Mouse (Mus musculus): ENCODE measurements around the gene Iars2. TPM values are rescaled to one million over a fixed set of nuclear protein-coding genes. Genes with fewer than 3 reads are reported as not detected.

Iars2 gene
- polyA plus RNA-seq, 1 experiment from 2014 or later, result 21.1 TPM

- Histone ChIP-seq H3K4me3 (no peak overlapping the region), H3K4me1 (replicated peaks) (no peaks in the 10 kb centered on the region), H3K36me3 (peaks cover 96% of the 10 kb centered on the region), H3K27ac (no peak overlapping the region), H3K9me3 (no peaks in the 10 kb centered on the region), H3K27me3 (ENCODE audit: insufficient read depth, poor library complexity, severe bottlenecking) (no peaks in the 10 kb centered on the region)
- no peak for DNase-seq (ENCODE audit: low spot score)
- WGBS, result 92% methylated on average over 12 of the region's 12 CpGs
Measured at GRCm38 (mm10) chr1:185352151-185352550, 23.0 kb upstream of the Iars2 start.

- 95% methylated on average over 4 of the region's 4 CpGs for WGBS
- no peak for DNase-seq (ENCODE audit: low spot score)
- H3K9me3 ChIP-seq, result no peaks in the 10 kb centered on the region
- H3K4me3 ChIP-seq, result no peak overlapping the region
- no peaks in the 10 kb centered on the region for H3K27me3 ChIP-seq (ENCODE audit: insufficient read depth, poor library complexity, severe bottlenecking)
- H3K4me1 ChIP-seq (replicated peaks), result no peaks in the 10 kb centered on the region
- no peak overlapping the region for H3K27ac ChIP-seq
- H3K36me3 ChIP-seq, result peaks cover 97% of the 10 kb centered on the region
Measured at GRCm38 (mm10) chr1:185350611-185351010, 21.4 kb upstream of the Iars2 start.

DNA sequence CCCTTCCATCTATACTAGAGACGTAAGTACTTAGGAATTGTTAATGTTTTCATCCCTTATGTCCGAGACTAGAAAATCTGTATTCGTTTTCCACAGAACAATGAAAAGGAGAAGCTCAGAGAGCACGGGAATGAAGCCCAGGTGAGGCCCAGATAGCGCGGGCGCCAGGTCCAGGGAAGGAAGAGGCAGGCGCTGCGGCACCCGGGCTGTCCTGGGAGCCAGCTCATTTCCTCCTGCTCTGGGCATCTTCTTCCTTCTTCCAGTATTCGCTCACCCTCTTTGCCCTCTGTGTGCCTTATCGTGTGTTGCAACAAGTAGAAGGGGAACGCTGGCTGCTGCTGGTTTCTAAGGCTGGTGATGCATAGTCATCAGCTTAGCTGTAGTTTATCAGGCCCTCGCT, 20.5 kb upstream of the Iars2 start:
- peaks cover 97% of the 10 kb centered on the region for H3K36me3 ChIP-seq
- no peaks in the 10 kb centered on the region for H3K27me3 ChIP-seq (ENCODE audit: insufficient read depth, poor library complexity, severe bottlenecking)
- DNase-seq (ENCODE audit: low spot score), result no peak
- no peak overlapping the region for H3K4me3 ChIP-seq
- no peaks in the 10 kb centered on the region for H3K4me1 ChIP-seq (replicated peaks)
- no peaks in the 10 kb centered on the region for H3K9me3 ChIP-seq
- WGBS, result 95% methylated on average over 14 of the region's 14 CpGs
- no peak overlapping the region for H3K27ac ChIP-seq

DNA sequence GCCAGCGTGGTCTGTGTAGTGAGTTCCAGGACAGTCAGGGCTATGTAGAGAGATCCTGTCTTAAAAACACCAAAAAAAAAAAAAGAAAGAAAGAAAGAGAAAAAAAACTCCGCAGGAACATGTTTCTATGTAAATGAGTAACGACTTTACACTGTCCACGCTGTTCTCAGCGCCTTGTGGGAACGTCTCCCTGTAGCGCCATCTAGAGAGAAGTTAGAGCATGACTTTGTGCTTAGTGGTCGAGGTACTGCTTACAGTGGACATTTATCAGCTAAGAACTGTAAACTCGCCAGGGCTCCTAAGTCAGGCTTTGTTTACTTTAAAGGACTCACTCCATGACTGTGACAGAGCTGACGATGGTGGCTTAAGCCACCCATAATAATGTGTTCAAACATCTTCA, 17.0 kb upstream of the Iars2 start:
- Histone ChIP-seq H3K9me3 (no peaks in the 10 kb centered on the region), H3K4me3 (no peak overlapping the region), H3K27me3 (ENCODE audit: insufficient read depth, poor library complexity, severe bottlenecking) (no peaks in the 10 kb centered on the region), H3K27ac (no peak overlapping the region), H3K4me1 (replicated peaks) (no peaks in the 10 kb centered on the region), H3K36me3 (peaks cover 100% of the 10 kb centered on the region)
- WGBS, result 77% methylated on average over 10 of the region's 10 CpGs
- DNase-seq (ENCODE audit: low spot score), result no peak

- H3K27ac ChIP-seq, result no peak overlapping the region
- H3K9me3 ChIP-seq, result no peaks in the 10 kb centered on the region
- no peaks in the 10 kb centered on the region for H3K4me1 ChIP-seq (replicated peaks)
- peaks cover 99% of the 10 kb centered on the region for H3K36me3 ChIP-seq
- no peak for DNase-seq (ENCODE audit: low spot score)
- H3K27me3 ChIP-seq (ENCODE audit: insufficient read depth, poor library complexity, severe bottlenecking), result no peaks in the 10 kb centered on the region
- H3K4me3 ChIP-seq, result no peak overlapping the region
- 83% methylated on average over 8 of the region's 8 CpGs for WGBS
Measured at GRCm38 (mm10) chr1:185343422-185343821, 14.2 kb upstream of the Iars2 start.

DNA sequence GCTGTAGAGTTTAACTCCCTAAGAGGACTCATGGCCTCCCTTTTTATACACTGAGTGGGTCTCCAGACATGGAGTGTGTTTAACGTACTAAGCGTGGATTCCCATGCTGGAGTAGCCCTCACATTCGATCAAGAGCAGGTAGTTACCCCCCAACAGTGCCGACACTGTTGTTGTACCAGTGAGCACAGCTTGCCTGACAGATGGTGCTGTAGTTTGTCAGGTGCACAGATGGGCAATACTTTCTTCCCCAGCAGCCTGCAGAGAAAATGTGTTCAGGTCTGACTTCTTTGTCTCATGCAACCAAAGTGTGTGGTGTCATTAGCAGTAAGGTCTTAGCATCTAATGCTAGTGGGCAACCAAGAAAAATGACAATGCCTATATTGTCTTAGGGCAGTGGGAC, 13.2 kb upstream of the Iars2 start:
- H3K4me1 ChIP-seq (replicated peaks), result no peaks in the 10 kb centered on the region
- WGBS, result 96% methylated on average over 4 of the region's 4 CpGs
- no peak for DNase-seq (ENCODE audit: low spot score)
- no peaks in the 10 kb centered on the region for H3K9me3 ChIP-seq
- no peak overlapping the region for H3K27ac ChIP-seq
- no peak overlapping the region for H3K4me3 ChIP-seq
- no peaks in the 10 kb centered on the region for H3K27me3 ChIP-seq (ENCODE audit: insufficient read depth, poor library complexity, severe bottlenecking)
- H3K36me3 ChIP-seq, result peaks cover 97% of the 10 kb centered on the region

GRCm38 (mm10) chr1:185336535-185336934, 7.3 kb upstream of the Iars2 start:
- no peaks in the 10 kb centered on the region for H3K27me3 ChIP-seq (ENCODE audit: insufficient read depth, poor library complexity, severe bottlenecking)
- H3K36me3 ChIP-seq, result peaks cover 51% of the 10 kb centered on the region
- H3K9me3 ChIP-seq, result no peaks in the 10 kb centered on the region
- no peak overlapping the region for H3K27ac ChIP-seq
- H3K4me1 ChIP-seq (replicated peaks), result peaks cover 29% of the 10 kb centered on the region
- no peak for DNase-seq (ENCODE audit: low spot score)
- no peak overlapping the region for H3K4me3 ChIP-seq
- WGBS, result 71% methylated on average over 3 of the region's 3 CpGs

DNA sequence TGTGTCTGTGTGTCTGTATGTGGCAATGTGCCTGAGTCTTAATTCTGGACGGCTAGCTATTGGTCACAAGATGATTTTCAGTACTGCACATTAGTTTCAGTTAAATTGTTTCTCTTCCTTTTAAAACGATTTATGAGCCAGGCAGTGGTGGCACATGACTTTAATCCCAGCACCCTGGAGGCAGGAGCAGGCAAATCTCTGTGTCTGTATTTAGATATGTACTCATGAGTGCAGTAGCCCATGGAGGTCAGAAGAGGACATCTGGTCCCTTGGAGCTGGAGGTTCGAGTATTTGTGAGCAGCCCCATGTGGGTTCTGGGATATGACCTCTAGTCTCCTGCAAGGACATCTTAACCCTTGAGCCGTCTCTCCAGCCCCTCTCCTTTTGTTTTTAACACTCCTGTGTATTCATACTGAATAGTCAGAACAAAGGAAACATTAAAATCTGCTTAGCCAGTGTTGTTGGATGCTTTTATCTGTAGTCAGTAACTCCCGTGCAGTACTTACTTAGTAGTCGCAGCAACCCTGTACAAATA, 6.1 kb upstream of the Iars2 start:
- no peak for DNase-seq (ENCODE audit: low spot score)
- no peaks in the 10 kb centered on the region for H3K9me3 ChIP-seq
- peaks cover 31% of the 10 kb centered on the region for H3K4me1 ChIP-seq (replicated peaks)
- no peak overlapping the region for H3K4me3 ChIP-seq
- peaks cover 39% of the 10 kb centered on the region for H3K36me3 ChIP-seq
- no peak overlapping the region for H3K27ac ChIP-seq
- H3K27me3 ChIP-seq (ENCODE audit: insufficient read depth, poor library complexity, severe bottlenecking), result no peaks in the 10 kb centered on the region
- WGBS, result 78% methylated on average over 6 of the region's 6 CpGs

GRCm38 (mm10) chr1:185334136-185334535, 4.9 kb upstream of the Iars2 start:
- 90% methylated on average over 4 of the region's 4 CpGs for WGBS
- peaks cover 40% of the 10 kb centered on the region for H3K4me1 ChIP-seq (replicated peaks)

DNA sequence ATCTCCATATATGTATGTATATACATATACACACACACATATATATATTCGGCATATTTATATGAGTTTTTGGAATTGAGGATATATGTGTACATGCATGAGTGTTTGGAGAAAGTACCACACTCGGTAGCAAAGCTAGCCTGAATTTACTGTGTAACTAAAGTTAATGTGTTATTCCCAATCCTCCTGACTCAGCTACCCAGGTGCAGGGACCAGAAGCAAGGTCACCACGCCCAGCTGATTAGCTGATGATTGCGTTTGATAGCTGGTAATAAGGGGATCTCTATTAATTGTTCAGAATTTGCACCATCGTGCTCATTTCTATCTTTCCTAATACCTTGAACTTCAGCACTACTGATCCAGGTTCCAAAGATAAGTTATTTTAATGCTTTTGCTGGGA, 4.5 kb upstream of the Iars2 start:
- Histone ChIP-seq H3K4me1 (replicated peaks) (peaks cover 45% of the 10 kb centered on the region), H3K9me3 (no peaks in the 10 kb centered on the region), H3K36me3 (peaks cover 23% of the 10 kb centered on the region), H3K27me3 (ENCODE audit: insufficient read depth, poor library complexity, severe bottlenecking) (no peaks in the 10 kb centered on the region), H3K4me3 (no peak overlapping the region), H3K27ac (no peak overlapping the region)
- 92% methylated on average over 5 of the region's 5 CpGs for WGBS
- DNase-seq (ENCODE audit: low spot score), result no peak

More at GRCm38 (mm10) chr1:185334136-185334535, 4.9 kb upstream of the Iars2 start:
- no peak for DNase-seq (ENCODE audit: low spot score)
- H3K4me3 ChIP-seq, result no peak overlapping the region
- H3K27ac ChIP-seq, result no peak overlapping the region
- no peaks in the 10 kb centered on the region for H3K27me3 ChIP-seq (ENCODE audit: insufficient read depth, poor library complexity, severe bottlenecking)
- no peaks in the 10 kb centered on the region for H3K9me3 ChIP-seq
- H3K36me3 ChIP-seq, result peaks cover 28% of the 10 kb centered on the region

DNA sequence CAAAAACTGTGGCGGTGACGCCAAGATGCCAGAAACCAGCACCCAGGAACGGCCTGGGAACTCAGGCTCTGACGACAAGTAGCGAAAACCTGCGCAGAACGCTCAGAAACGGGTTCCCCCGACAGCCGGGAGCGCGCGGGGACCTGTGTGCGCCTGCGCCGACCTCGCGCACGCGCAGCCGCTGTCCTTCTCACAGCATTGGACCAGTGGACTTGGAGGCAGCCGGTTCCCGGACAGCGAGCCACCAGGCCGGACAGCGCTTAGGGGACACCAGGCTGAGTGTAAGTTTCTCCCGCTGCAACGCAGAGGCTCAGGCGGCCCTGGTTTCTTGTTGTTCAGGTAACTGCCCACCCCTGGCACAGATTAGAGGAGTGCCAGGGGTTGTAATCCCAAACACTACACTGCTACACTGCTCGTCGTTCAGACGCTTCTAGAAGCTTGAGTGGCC, 2.8 kb upstream of the Iars2 start, which contains the start of gene Bpnt1:
Bpnt1 (plus strand) TSS at position 167 of the 448 bp plus-strand sequence.
- H3K27ac ChIP-seq, result peak within 1 kb of the TSS; percentile 89
- H3K4me1 ChIP-seq (replicated peaks), result peaks cover 52% of the 10 kb centered on the region
- H3K9me3 ChIP-seq, result no peaks in the 10 kb centered on the region
- peaks cover 10% of the 10 kb centered on the region for H3K36me3 ChIP-seq
- WGBS, result under 1% methylated on average over 32 of the region's 32 CpGs
- H3K27me3 ChIP-seq (ENCODE audit: insufficient read depth, poor library complexity, severe bottlenecking), result no peaks in the 10 kb centered on the region
- H3K4me3 ChIP-seq, result peak within 1 kb of the TSS; percentile 70
- DNase-seq (ENCODE audit: low spot score), result peak; percentile 91

DNA sequence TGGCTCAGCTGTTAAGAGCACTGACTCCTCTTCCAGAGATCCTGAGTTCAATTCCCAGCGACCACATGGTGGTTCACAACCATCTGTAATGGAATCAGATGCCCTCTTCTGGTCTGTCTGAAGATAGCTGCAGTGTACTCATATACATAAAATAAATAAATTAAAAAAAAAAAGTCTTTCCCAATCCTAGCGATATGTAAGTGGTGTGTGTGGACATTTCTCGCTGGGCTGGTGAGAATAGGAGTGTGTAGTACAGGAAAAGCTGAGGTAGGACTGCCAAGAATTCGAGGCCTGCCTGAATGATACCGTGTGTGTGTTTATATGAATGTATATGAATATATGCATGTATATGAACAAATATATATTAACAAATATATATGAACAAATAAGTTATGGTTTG, 2.2 kb upstream of the Iars2 start:
- DNase-seq (ENCODE audit: low spot score), result no peak
- Histone ChIP-seq H3K9me3 (no peaks in the 10 kb centered on the region), H3K36me3 (peaks cover 16% of the 10 kb centered on the region), H3K4me1 (replicated peaks) (peaks cover 52% of the 10 kb centered on the region), H3K4me3 (peak overlapping the region; percentile 70), H3K27me3 (ENCODE audit: insufficient read depth, poor library complexity, severe bottlenecking) (no peaks in the 10 kb centered on the region), H3K27ac (peak overlapping the region; percentile 89; the same call in 1 of the 2 replicates)
- WGBS, result 61% methylated on average over 5 of the region's 5 CpGs

DNA sequence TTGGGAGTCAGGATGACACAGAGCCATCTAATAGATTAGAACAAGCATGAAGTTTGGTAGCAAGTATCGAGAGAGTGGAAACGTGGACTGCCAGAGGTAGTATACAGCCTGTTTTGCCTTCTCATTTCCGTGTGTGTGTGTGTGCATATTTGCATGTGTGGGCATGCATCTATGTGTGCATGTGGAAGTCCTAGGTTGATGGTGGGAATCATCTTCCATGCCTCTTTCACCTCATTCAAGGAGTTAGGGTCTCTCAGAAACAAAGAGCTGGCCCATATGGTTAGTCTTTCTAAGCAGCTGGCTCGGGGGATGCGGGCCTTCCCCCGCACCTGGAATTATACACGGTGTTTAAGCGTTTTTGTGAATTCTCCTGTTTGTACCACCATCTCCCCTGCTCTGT, 655 bp upstream of the Iars2 start:
- Histone ChIP-seq H3K27ac (peak overlapping the region; percentile 93), H3K27me3 (ENCODE audit: insufficient read depth, poor library complexity, severe bottlenecking) (no peaks in the 10 kb centered on the region), H3K4me3 (peak overlapping the region; percentile 93), H3K4me1 (replicated peaks) (peaks cover 48% of the 10 kb centered on the region), H3K9me3 (no peaks in the 10 kb centered on the region), H3K36me3 (peaks cover 28% of the 10 kb centered on the region)
- no peak for DNase-seq (ENCODE audit: low spot score)
- 92% methylated on average over 8 of the region's 8 CpGs for WGBS
